Mouse (Mus musculus) brain, embryonic 14.5 days (tissue): ENCODE measurements around the gene Zmym6. TPM values are rescaled to one million over a fixed set of nuclear protein-coding genes. Genes with fewer than 3 reads are reported as not detected.
A peak's percentile ranks its signal among the peaks of the same experiment; 100 is the strongest.

Source experiments
- DNase-seq: peaks from one replicate; pipeline ENCODE4 v3.0.0-alpha.2; 2011; ENCODE audit warnings: low read depth
- CTCF ChIP-seq: fragments of 200-500 bp; IDR thresholded peaks from 2 replicates; pipeline ENCODE4 v1.5.1; 2012; ENCODE audit warnings: inconsistent platforms, mild to moderate bottlenecking, moderate library complexity, borderline replicate concordance; ENCODE audit not compliant: insufficient read depth, insufficient read length; ENCODE audit errors: extremely low read depth
- POLR2A ChIP-seq: fragments of 200-500 bp; IDR thresholded peaks from 2 replicates; pipeline ENCODE4 v1.6.1; 2012; ENCODE audit warnings: mild to moderate bottlenecking, inconsistent platforms, borderline replicate concordance; ENCODE audit not compliant: poor library complexity, insufficient read depth, insufficient read length, severe bottlenecking; ENCODE audit errors: extremely low read depth
- polyA plus RNA-seq: library from polyadenylated mRNA; depleted of rRNA; stranded (reverse); fragments of >200 nt; gene quantifications from 2 replicates; pipeline ENCODE4 v1.2.3, GENCODE M21; 2012; rRNA removed

Gene Zmym6
- 39.0 and 43.5 TPM in 2 replicates for polyA plus RNA-seq

- DNase-seq, result peak; percentile 99
- TF ChIP-seq POLR2A (peak; percentile 93), CTCF (peak; percentile 4; the same call in 1 of the 2 replicates)
Observed at GRCm38 (mm10) chr4:127076875-127077548, at the start of gene Zmym6. Gene Zmym6 (plus strand): TSS chr4:127077383.

DNA sequence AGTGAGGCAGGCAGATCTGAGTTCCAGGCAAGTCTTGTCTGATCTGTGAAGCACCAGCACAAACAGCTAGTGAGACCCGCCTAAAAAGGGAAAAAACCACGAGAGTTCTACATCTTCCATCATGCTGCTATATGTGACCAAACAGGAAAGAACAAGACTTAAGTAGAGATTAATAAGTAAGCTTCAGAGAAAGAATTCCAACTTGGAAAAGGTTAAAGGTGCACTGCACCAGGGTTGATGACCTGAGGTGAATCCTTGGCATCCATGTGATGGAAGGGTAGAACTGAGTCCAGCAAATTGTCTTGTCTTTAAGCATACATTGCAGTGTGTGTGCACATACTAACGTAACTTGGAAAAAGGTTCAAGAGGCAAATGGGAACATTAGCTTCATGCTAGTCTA lies 40.0 kb upstream of the Zmym6 start:
- TF ChIP-seq CTCF, result no peak
- no peak for TF ChIP-seq POLR2A
- no peak for DNase-seq

DNA sequence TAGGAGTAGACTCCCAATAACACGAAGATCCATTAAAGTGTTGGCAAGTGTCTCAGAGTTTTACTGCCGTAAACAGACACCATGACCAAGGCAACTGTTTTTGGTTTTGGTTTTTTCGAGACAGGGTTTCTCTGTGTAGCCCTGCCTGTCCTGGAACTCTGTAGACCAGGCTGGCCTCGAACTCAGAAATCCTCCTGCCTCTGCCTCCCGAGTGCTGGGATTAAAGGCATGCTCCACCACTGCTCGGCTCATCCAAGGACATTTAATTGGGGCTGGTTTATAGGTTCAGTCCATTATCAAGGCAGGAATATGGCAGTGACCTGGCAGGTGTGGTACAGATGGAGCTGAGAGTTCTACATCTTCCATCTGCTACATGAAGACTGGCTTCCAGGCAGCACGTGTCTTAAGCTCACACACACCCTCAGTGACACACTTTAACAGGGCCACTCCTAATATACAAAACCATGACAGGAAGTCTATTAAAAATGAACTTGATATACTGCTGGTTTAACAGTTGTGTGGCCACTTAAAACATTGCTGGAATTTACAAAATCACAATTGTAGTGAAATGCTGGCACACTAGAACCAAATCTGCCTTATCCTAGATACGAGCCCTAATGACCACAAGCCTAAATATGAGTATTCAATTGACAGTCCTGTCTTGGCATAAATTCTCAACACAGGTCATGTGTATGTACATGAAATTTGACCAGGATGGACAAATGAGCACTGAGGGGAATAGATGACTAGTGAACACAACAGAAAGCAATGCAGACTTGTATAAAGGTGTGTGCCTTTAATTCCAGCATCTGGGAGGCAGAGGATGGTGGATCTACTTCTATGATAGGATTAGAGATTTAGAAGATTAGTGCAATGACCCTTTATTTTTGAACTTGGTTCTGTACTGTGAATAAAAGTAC lies 39.0 kb upstream of the Zmym6 start:
- DNase-seq, result peak; percentile 23
- TF ChIP-seq POLR2A (no peak), CTCF (no peak)

- TF ChIP-seq POLR2A (no peak), CTCF (no peak)
- DNase-seq, result no peak
Observed at GRCm38 (mm10) chr4:127038828-127039349, 38.3 kb upstream of the Zmym6 start.

- DNase-seq, result no peak
- TF ChIP-seq CTCF (no peak), POLR2A (no peak)
Observed at GRCm38 (mm10) chr4:127039871-127040483, 37.2 kb upstream of the Zmym6 start.

- TF ChIP-seq POLR2A, result no peak
- TF ChIP-seq CTCF, result no peak
- DNase-seq, result no peak
Observed at GRCm38 (mm10) chr4:127043540-127043939, 33.6 kb upstream of the Zmym6 start.

DNA sequence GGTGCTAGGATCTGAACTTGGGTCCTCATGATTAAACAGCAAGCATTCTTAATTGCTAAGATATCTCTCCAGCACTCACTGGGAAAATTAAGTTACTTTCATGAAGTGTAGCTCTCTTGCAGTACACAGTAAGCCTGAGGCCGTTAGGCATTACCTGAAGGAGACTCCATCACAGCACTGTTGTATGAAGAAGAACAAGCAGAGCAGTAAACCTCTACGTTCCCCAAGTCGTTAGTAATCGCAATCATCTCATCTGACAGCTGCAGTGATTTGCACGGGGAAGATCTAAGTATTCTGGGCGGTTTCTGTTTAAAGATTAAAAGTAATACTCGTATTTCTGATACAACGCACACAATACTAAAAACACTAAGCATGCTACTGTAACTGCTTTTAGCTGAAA lies 26.1 kb upstream of the Zmym6 start:
- no peak for DNase-seq
- TF ChIP-seq CTCF, result no peak
- TF ChIP-seq POLR2A, result no peak

DNA sequence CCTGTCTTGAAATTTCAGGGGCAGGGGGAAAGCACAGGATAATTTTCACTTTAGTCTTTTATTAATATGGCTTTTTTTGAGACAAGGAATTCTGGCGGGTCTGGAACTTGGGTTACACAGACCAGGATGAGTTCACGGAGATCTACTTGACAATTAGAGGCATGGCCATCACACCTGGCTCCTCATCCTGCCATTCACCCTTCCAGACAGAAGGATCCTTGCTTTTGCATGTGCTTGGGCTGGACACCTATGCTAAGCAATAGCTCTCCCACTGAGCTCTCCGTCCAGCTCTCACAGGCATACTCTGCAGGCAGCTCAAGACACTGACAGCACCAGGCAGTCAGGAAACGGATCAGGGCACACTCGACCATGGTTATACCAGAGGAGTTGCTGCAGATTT lies 24.1 kb upstream of the Zmym6 start:
- no peak for DNase-seq
- TF ChIP-seq POLR2A, result no peak
- TF ChIP-seq CTCF, result no peak

- no peak for TF ChIP-seq POLR2A
- peak; percentile 24; the same call in 1 of the 2 replicates for TF ChIP-seq CTCF
- DNase-seq, result no peak
Observed at GRCm38 (mm10) chr4:127054522-127055198, 22.5 kb upstream of the Zmym6 start.

DNA sequence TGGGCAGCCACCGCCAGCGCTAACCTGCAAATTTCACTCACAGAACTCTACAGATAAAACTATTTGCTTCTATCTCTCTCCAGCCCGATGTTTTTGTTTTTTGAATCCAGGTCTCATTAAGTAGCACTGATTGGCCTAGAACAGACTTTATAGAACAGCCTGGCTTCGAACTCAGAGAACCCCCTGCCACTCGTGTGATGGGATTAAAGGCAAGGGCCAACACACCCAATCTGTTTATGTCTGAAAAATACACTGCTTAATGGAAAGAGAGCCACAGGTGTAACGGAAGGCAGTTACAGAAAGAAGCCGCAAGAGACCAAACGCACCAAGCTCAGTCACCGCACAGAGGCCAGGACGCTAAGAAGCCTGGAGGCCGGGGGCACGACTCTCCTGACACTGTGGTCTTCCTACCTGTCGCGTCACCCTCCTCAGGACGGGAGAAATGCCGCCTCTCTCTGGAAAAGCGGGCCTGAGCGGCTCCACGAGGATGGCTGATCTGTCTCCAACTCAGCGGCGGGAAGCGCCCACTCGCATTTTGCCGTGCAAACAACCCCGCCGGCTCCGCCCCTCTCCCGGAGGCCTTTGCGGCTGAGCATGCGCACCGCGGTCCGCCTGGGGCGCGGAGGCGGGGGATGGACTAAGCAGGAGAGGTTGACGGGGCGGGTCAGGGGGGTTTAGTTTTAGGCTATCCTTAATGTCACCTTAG lies 16.4 kb upstream of the Zmym6 start, which contains the start of gene Zmym1:
Zmym1 (minus strand) TSS at position 568 of the 706 bp plus-strand sequence.
- TF ChIP-seq CTCF (no peak), POLR2A (peak; percentile 26; the same call in 1 of the 2 replicates)

GRCm38 (mm10) chr4:127064051-127064450 lies 13.1 kb upstream of the Zmym6 start:
- no peak for TF ChIP-seq POLR2A
- no peak for TF ChIP-seq CTCF

More for the DNA sequence above, 16.4 kb upstream of the Zmym6 start, which contains the start of gene Zmym1:
- DNase-seq, result peak; percentile 95

More at GRCm38 (mm10) chr4:127064051-127064450, 13.1 kb upstream of the Zmym6 start:
- DNase-seq, result no peak
